Mouse (Mus musculus): ENCODE results near the gene Golph3l.

Golph3l gene

DNA sequence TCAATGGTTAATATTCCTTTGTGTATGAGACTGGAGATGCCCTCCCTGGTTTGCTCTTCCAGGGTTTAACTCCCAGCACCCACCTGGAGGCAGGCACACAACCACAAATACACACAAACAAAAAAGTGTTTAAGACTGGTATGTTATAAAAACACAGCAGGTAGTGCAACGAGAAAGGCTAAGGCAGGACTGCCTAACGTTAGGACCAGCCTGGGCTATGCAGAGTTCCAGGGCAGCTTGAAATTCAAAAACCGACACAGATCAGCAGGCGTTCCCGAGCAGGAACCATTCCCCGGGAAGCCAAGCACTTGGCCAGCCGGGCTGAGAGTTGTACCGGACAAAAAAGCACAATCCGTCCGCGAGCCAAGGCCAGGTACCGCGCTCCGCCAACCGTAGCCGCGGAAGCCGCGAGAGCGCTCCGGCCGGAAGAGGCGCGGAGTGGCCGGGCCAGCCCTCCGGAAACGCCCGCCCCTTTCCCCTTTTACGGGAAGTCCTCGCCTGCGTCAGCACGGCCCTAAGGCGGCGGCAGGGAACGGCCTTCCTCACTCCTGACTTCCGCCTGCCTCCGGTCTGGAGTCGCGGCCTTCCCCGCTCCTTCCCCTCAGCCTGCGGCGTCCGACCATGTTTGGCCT lies 69.6 kb downstream of the Golph3l start, which contains the start of gene Mcl1:
Gene Mcl1, plus strand, starts transcription at position 553 of the 632 bp plus-strand sequence.
- ChIA-PET CTCF (interaction anchor here in 2 of 4 experiments (0.7 to 3.0 kb wide), 2 partner anchors 18 to 19 kb away, joined by 3 to 12 read pairs; no protein-coding TSS in a partner anchor), POLR2A (interaction anchor here in 3 of 4 experiments (0.5 to 56.4 kb wide), 10 partner anchors 0 to 278 kb away, joined by 3 to 4534 read pairs (median 978); partner anchors contain the start of genes Mcl1 (in 3 of the 3), Adamtsl4 (in 2 of the 3), Ensa (in 2 of the 3) and Golph3l (in 1 of the 3))

DNA sequence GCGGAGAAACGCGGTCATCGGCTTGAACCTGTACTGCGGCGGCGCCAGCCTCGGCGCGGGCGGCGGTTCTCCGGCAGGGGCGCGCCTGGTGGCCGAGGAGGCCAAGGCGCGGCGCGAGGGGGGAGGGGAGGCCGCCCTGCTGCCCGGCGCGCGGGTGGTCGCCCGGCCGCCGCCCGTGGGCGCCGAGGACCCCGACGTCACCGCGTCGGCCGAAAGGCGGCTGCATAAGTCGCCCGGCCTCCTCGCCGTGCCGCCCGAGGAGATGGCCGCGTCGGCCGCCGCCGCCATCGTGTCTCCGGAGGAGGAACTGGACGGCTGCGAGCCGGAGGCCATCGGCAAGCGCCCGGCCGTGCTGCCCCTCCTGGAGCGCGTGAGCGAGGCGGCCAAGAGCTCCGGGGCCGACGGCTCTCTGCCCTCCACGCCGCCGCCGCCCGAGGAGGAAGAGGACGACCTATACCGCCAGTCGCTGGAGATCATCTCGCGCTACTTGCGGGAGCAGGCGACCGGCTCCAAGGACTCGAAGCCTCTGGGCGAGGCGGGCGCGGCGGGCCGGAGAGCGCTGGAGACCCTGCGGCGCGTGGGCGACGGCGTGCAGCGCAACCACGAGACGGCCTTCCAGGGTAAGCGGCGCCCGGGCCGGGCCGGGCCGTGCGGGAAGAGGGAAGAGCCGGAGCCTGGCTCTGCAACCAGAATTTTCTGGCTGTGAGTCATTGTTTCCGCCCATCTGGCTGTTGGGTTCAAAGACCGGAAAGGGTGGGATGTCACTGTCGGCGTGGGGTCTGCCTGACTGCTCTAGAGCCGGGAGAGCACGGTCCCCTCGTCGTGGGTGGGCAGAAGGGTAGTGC lies 70.4 kb downstream of the Golph3l start:
- POLR2A ChIA-PET = interaction anchor here (0.5 to 56.4 kb wide), 9 partner anchors 1 to 277 kb away, joined by 3 to 4534 read pairs (median 978); partner anchors contain the start of genes Mcl1 (in 3 of the 4), Adamtsl4 (in 2 of the 4) and Ensa (in 2 of the 4)
- CTCF ChIA-PET = interaction anchor here in 1 of 4 experiments (1.5 kb wide), 1 partner anchor 17 kb away, joined by 3 read pairs; no protein-coding TSS in a partner anchor

DNA sequence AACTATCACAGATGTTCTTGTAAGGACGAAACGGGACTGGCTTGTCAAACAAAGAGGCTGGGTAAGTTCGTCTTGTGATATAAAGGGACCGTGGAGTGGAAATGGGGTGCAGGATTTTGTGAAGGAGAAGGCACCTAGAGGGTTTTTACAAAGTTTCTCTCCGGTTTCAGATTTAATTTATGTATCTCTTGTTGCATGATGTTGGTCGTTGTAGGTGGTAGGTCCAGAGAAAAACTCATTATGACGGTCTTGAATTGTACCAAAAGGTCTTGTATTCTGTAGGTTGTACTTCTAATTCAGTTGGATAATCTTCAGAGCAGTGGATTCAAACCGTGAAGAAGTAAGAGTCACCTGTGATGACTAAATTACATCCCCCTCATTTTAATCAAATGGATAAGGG lies 71.2 kb downstream of the Golph3l start:
- POLR2A ChIA-PET = interaction anchor here in 3 of 4 experiments (1.8 to 56.4 kb wide), 8 partner anchors 2 to 75 kb away, joined by 4 to 4534 read pairs (median 2718); partner anchors contain the start of genes Mcl1 (in 3 of the 3), Adamtsl4 (in 2 of the 3) and Ensa (in 2 of the 3)
- CTCF ChIA-PET = interaction anchor here in 1 of 4 experiments (1.5 kb wide), 1 partner anchor 16 kb away, joined by 3 read pairs; no protein-coding TSS in a partner anchor

DNA sequence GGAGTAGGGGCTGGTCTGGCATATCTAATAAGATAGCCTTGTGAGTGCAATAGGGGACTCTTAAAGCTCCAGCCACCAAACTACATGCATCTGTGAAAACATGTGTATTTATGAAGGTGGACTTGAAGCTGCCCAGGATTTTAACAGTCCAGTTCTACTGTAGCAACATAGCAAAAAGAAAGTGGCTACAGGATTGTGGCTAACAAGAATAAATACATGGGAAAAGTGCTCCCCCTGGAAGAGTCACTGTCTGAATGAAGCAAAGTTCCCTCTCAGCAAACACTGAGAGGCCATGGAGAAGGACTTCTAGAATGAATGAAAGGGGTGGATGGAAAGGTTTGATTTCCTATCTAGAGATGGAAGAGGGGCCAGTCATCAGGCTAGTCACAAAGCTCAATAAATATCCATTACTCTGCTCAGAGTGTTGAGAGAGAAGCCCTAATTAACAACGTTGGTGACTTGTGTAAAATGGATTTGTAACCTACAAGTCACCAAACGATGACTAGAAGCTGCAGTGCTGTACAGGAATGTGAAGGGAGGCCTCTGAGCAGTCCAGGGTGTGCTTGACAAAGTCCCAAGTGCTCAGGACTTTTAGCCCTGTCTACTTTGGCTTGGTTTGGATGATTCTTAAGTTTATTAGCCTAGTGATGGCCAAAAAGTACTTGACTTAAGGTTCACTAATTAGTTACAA lies 72.2 kb downstream of the Golph3l start:
- ChIA-PET CTCF (interaction anchor here in 2 of 4 experiments (0.6 to 1.5 kb wide), 2 partner anchors 9 to 15 kb away, joined by 3 read pairs; no protein-coding TSS in a partner anchor), POLR2A (interaction anchor here (0.6 to 56.4 kb wide), 17 partner anchors 3 to 74 kb away, joined by 3 to 4534 read pairs (median 76); partner anchors contain the start of genes Ensa (in 4 of the 4), Mcl1 (in 3 of the 4), Adamtsl4 (in 2 of the 4) and Golph3l (in 1 of the 4))

DNA sequence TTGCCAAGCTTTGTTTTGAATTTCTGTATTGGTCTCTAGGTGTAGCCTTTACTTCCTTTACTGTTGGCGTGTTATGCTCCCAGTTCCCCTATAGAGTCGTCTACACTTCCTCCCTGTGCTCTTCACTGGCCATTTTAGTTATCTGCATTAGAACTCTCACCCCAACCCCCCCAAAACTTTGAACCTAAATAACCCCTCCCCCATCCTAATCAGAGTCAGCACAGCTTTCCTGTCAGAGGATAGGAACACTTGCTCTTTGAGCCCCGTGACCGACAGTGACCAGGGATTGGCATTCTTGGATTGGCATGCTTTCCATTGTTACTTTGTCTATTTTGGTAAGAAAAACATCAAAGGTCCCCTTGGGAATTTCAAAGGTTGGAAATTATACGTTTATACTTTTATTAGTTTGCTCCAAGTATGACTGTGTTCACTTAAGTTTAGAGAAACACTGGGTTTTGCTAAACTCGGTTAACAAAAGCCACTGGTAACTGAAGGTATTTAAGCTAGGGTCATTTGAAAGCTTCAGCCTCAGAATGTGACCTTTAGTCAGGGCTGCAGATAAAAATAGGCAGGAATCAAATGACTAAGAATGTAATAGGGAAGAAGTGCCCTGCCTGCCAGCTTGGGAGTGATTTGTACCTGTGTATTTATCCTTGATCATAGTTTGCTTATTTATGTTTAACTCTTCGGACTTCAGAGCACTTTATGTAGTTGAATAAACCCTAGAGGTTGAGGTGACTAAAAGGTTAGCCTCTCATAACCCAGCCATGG lies 73.4 kb downstream of the Golph3l start:
- CTCF ChIA-PET = interaction anchor here in 1 of 4 experiments (0.7 to 1.0 kb wide), 2 partner anchors 24 to 276 kb away, joined by 3 read pairs; no protein-coding TSS in a partner anchor
- POLR2A ChIA-PET = interaction anchor here (0.6 to 56.4 kb wide), 23 partner anchors 3 to 633 kb away, joined by 3 to 4534 read pairs (median 20); partner anchors contain the start of genes Ensa (in 4 of the 4), Mcl1 (in 3 of the 4), Adamtsl4 (in 2 of the 4) and Golph3l (in 1 of the 4)

DNA sequence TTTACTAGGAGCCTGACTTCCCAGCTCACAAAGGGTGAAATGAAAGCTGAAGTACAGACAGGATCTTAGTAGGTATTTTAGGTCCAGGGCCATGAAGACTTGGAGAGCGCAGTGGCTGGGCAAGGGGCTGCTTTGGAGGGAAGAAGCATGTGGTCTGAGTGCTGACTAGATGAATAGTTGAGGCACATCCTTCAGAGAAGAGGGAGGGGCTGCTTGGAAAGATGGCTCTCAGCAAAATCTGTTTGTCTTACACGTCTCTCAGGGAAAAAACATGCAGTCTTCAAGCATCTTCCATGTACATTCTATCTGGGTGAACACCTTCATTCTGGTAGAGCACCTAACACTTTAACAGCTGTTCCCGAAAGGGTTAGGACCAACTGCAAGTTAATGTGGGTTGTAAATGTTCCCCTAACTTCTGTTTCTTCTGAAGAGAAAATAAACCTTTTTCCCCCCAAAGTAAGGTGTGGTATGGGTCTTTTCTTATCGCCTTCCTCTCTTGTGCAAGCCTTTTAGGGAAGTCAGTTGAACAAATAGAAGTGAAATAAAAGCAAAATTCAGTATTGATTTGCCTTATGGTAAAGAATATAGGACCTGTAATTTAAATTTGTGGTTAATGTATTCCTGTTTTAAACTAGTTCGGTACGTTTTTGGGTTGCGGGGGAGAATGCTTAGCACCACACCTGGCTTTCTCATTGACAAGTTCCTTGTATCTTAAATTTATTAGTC lies 74.2 kb downstream of the Golph3l start:
- ChIA-PET CTCF (interaction anchor here in 3 of 4 experiments (0.6 to 3.3 kb wide), 7 partner anchors 11 to 29 kb away, joined by 3 to 23 read pairs (median 6); no protein-coding TSS in a partner anchor), POLR2A (interaction anchor here (0.7 to 56.4 kb wide), 28 partner anchors 2 to 634 kb away, joined by 3 to 4534 read pairs (median 12); partner anchors contain the start of genes Ensa (in 3 of the 4), Mcl1 (in 3 of the 4), Adamtsl4 (in 2 of the 4) and Golph3l (in 1 of the 4))

DNA sequence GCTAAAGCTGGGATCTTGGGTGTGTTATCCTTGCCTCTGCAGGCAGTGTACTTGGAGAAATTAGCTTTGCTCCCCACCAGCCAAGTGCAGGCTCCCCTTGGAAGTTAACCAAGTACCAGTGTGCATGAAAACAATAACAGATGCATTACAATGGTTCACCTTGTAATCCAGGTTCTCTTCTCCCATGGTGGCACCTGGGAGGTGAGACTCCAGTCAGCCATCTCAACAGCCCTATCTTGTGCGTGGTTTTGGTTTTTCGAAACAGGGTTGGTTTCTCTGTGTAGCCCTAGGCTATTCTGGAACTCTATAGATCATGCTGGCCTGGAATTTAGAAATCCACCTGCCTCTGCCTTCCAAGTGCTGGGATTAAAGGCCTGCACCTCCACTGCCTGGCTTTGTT lies 74.8 kb downstream of the Golph3l start:
- CTCF ChIA-PET = interaction anchor here (0.6 to 3.3 kb wide), 11 partner anchors 10 to 356 kb away, joined by 3 to 23 read pairs (median 3); partner anchors contain the start of gene Anxa9 (in 1 of the 4)
- POLR2A ChIA-PET = interaction anchor here (0.6 to 56.4 kb wide), 39 partner anchors 1 to 598 kb away, joined by 3 to 4534 read pairs (median 6); partner anchors contain the start of genes Mcl1 (in 3 of the 4), Adamtsl4 (in 2 of the 4), Ensa (in 2 of the 4) and Golph3l (in 2 of the 4)

DNA sequence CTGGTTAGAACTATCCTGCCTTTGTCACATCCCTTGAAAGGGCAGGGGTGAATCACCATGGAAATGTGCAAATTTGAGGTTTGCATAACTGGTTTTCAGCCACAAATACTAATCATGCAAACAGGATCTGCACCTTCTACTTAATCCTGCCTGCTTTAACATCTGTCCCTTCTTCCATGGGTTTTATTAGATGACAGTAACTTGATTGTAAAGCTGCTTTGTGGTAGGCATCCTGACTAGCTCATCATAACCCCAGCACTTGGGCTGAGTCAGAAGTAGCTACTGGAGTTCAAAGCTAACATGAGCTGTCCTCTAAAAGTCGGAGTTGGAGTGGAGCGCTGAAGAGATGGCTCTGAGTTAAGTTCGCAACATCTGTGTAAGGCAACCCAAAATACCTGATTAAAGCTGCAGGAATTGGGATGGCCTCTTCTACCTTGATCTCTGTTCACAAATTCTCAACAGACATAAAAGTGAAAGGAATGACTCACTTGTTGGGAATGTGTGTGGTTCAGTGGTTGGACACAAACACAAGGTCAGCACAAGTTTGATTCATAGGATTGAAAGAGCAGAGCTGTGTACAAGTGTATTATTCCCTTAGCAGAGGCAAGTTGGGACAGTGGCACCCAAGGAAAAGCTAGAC lies 75.4 kb downstream of the Golph3l start:
- CTCF ChIA-PET = interaction anchor here (0.5 to 3.3 kb wide), 12 partner anchors 9 to 440 kb away, joined by 3 to 23 read pairs (median 3); partner anchors contain the start of gene Anxa9 (in 1 of the 4)
- POLR2A ChIA-PET = interaction anchor here (0.6 to 56.4 kb wide), 47 partner anchors 1 to 598 kb away, joined by 3 to 4534 read pairs (median 5); partner anchors contain the start of genes Ensa (in 3 of the 4), Golph3l (in 3 of the 4), Mcl1 (in 3 of the 4) and Adamtsl4 (in 2 of the 4)

DNA sequence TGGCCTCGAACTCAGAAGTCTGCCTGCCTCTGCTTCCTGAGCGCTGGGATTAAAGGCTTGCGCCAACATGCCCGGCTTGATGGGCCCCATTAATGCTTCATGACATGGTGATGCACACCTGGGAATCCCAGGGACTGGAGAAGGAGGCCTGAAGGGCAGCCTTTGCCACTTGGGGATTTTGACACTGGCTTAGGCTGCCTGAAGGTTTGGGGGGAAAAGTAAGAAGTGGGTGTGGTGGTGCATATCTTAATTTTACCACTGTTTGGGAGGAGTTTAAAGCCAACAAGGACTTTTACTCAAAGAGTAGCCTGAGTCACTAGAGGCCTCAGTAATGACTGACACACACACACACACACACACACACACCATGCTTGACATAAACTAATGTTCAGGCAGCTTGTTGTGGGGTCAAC lies 76.2 kb downstream of the Golph3l start:
- ChIA-PET POLR2A (interaction anchor here (0.6 to 56.4 kb wide), 38 partner anchors 0 to 597 kb away, joined by 3 to 4534 read pairs (median 6); partner anchors contain the start of genes Golph3l (in 4 of the 4), Ensa (in 3 of the 4), Mcl1 (in 3 of the 4) and Adamtsl4 (in 2 of the 4)), CTCF (interaction anchor here in 3 of 4 experiments (1.2 to 4.0 kb wide), 6 partner anchors 11 to 37 kb away, joined by 3 to 27 read pairs (median 12); no protein-coding TSS in a partner anchor)

DNA sequence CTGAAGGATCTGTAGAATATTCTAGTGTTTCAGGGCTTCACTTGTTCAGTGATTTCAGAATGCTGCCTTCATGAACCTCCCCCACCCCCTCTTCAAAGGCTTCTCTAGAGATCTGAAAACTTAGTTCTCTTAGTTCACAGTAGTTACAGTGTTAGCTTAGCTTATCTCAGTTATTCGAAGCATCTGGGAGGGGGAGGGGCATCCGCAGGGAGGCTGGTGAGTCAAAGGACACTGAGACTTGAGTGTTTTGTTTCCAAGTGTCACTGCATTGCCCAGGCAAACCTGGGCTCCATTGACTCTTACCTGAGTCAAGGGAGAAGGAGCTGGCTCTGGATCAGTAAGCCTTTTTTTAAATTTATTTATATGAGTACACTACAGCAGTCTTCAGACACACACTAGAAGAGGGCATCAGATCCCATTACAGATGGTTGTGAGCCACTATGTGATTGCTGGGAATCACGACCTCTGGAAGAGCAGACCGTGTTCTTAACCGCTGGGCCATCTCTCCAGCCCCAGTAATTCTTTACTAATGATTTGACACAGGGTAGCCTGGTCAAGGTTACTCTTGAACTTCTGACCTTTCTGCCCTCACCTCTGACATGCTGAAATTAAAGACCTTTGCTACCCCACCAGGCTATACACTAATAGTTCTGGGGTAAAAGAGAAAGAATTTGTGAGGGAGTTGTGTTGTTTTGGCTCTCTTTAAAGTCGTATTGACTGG lies 77.5 kb downstream of the Golph3l start:
- CTCF ChIA-PET = interaction anchor here in 3 of 4 experiments (1.0 to 4.0 kb wide), 6 partner anchors 9 to 36 kb away, joined by 3 to 27 read pairs (median 3); no protein-coding TSS in a partner anchor
- POLR2A ChIA-PET = interaction anchor here (0.6 to 56.4 kb wide), 23 partner anchors 2 to 674 kb away, joined by 3 to 4534 read pairs (median 27); partner anchors contain the start of genes Ensa (in 3 of the 4), Mcl1 (in 3 of the 4) and Adamtsl4 (in 2 of the 4)

DNA sequence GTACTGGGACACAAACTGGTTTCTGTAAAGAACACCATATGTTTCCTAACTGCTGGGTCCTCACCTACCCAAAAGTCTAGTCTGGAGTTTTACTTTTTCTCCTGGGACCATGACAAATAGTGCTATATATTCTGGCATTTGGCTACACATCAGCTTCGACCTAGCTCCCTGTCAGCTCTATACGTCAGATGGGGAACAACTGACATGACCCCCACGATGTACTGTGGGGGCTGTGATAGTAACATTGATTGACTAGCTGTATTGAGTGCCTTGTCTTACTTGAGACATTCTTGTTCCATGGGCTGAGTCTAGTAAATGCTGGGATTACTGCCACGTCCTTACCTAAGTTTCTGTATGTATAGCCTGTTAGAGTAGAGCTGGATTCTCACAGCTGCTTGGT lies 78.8 kb downstream of the Golph3l start:
- ChIA-PET CTCF (interaction anchor here (0.6 to 4.0 kb wide), 13 partner anchors 8 to 34 kb away, joined by 3 to 27 read pairs (median 4); no protein-coding TSS in a partner anchor), POLR2A (interaction anchor here (0.6 to 56.4 kb wide), 46 partner anchors 3 to 833 kb away, joined by 3 to 4534 read pairs (median 5); partner anchors contain the start of genes Ensa (in 3 of the 4), Mcl1 (in 3 of the 4), Adamtsl4 (in 2 of the 4) and Cers2 (in 1 of the 4))

DNA sequence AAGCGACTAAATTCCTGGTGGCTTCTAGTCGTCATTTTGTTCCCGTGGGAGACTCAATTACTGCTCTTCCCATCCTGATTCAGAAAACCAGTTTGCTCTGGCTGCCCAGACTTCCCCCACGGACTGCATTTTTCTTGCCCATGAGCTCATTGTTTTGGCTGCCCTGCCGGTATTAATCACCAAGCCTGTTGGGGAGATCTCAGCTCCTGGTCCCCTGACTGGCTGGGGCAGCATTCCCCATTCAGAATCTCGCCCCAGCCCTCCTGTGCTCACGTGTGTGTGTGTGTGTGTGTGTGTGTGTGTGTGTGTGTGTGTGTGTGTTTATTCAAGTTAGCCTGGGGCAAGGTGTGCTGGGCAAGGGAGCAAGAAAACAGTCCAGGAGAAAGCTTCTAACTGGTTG lies 79.3 kb downstream of the Golph3l start:
- CTCF ChIA-PET = interaction anchor here (0.6 to 4.0 kb wide), 13 partner anchors 8 to 495 kb away, joined by 3 to 27 read pairs (median 4); no protein-coding TSS in a partner anchor

More for the DNA sequence above, 79.3 kb downstream of the Golph3l start:
- POLR2A ChIA-PET = interaction anchor here (0.6 to 56.4 kb wide), 49 partner anchors 3 to 1130 kb away, joined by 3 to 4534 read pairs (median 5); partner anchors contain the start of genes Ensa (in 3 of the 4), Mcl1 (in 3 of the 4), Adamtsl4 (in 2 of the 4) and Cers2 (in 1 of the 4)

Data from embryonic stem cell, embryonic (primary cell).